Mouse (Mus musculus): ENCODE data around the gene Tspan10. TPM values are rescaled to one million over a fixed set of nuclear protein-coding genes. Genes with fewer than 3 reads are reported as not detected.

Gene Tspan10
- polyA plus RNA-seq, 1 experiment, result 0.51 TPM

DNA sequence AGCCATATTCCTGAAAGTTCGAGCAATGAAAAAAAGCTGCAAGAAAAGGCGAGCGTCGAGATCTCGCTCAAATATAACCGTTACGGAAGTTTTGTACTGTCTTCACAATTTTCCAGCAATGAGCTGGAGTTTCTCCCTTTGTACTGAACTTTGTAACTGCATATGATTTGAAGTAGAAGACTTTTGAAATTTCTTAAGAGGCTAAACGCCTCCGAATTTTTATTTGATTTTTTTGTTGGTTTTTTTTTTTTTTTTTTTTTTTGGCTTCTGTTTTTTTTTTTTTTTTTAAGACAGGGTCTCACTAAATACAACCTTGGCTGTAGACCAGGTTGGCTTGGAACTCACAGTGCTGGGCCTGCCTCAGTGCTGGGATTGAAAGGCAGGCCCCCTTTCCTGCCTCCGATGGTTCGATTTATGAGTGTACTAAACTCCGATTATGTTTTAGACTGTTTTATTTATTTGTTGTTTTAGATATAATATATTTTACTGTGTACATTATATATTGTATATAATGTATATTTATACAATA is 4.5 kb upstream of the Tspan10 start:
- Histone ChIP-seq H3K4me1 (ENCODE audit: control insufficient read depth, insufficient read depth, low read length) (no peaks in the 10 kb centered on the region), H3K4me3 (ENCODE audit: control insufficient read depth, low read depth, low read length) (peak overlapping the region; percentile 84), H3K27ac (ENCODE audit: control insufficient read depth, insufficient read depth, low read depth, low read length) (no peak overlapping the region), H3K36me3 (ENCODE audit: control insufficient read depth, insufficient read depth, low read length) (no peaks in the 10 kb centered on the region), H3K27me3 (ENCODE audit: control insufficient read depth, insufficient read depth, low read length) (no peaks in the 10 kb centered on the region)
- TF ChIP-seq POLR2A (IDR thresholded peaks at IDR 0.05; ENCODE audit: control insufficient read depth, low read depth, low read length), result no peak
- no peak for TF ChIP-seq CTCF (IDR thresholded peaks at IDR 0.05; ENCODE audit: control insufficient read depth, insufficient read depth, insufficient replicate concordance, low read depth, low read length)

DNA sequence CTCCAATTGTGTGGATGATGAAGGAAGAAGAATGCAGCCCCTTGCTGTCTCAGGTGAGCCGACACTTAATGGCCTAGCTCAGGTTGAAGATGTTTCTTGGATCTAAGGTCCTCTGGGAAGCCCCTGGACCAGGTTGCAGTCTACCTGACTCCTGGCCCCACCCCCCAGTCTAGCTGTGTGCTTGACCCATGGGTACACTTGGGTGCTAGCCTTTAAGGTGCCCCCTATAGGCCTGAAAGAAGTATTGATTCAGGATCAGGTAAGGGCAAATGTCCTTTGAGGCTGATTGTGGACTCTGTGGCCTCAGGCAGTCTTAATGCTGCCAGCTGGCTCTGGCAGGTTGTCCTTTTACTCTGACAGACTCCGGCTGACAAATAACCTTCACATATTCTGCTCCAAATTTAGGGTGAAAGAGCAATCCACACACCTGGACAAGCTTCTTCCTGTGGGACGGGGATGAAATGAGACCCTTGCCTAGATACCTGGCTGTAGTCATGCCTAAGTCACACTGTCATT is 379 bp downstream of the Tspan10 start:
- H3K4me3 ChIP-seq (ENCODE audit: control insufficient read depth, low read depth, low read length), result no peak overlapping the region

DNA sequence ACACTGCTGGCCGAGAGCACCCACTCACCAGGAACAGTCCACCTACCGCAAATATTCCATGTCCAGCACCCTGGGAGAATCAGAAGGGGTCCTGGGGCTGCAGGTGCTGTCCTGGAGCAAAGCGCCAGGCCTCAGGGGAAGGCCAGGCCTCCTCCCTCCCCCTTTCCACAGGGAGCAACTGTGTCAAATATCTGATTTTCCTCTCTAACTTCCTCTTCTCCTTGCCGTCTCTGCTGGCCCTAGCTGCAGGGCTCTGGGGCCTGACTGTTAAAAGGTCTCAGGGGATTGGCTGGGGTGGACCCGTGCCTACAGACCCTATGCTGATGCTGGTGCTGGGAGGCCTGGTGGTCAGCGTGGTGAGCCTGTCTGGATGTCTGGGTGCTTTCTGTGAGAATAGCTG is 1.7 kb downstream of the Tspan10 start:
- H3K27me3 ChIP-seq (ENCODE audit: control insufficient read depth, insufficient read depth, low read length), result no peaks in the 10 kb centered on the region
- H3K27ac ChIP-seq (ENCODE audit: control insufficient read depth, insufficient read depth, low read depth, low read length), result no peak overlapping the region
- TF ChIP-seq CTCF (IDR thresholded peaks at IDR 0.05; ENCODE audit: control insufficient read depth, insufficient read depth, insufficient replicate concordance, low read depth, low read length) (no peak), POLR2A (IDR thresholded peaks at IDR 0.05; ENCODE audit: control insufficient read depth, low read depth, low read length) (no peak)
- H3K4me1 ChIP-seq (ENCODE audit: control insufficient read depth, insufficient read depth, low read length), result no peaks in the 10 kb centered on the region
- no peak overlapping the region for H3K4me3 ChIP-seq (ENCODE audit: control insufficient read depth, low read depth, low read length)
- H3K36me3 ChIP-seq (ENCODE audit: control insufficient read depth, insufficient read depth, low read length), result no peaks in the 10 kb centered on the region

More for the DNA sequence above, 379 bp downstream of the Tspan10 start:
- no peaks in the 10 kb centered on the region for H3K27me3 ChIP-seq (ENCODE audit: control insufficient read depth, insufficient read depth, low read length)
- TF ChIP-seq POLR2A (IDR thresholded peaks at IDR 0.05; ENCODE audit: control insufficient read depth, low read depth, low read length), result no peak
- no peak for TF ChIP-seq CTCF (IDR thresholded peaks at IDR 0.05; ENCODE audit: control insufficient read depth, insufficient read depth, insufficient replicate concordance, low read depth, low read length)
- H3K4me1 ChIP-seq (ENCODE audit: control insufficient read depth, insufficient read depth, low read length), result no peaks in the 10 kb centered on the region
- H3K36me3 ChIP-seq (ENCODE audit: control insufficient read depth, insufficient read depth, low read length), result no peaks in the 10 kb centered on the region
- H3K27ac ChIP-seq (ENCODE audit: control insufficient read depth, insufficient read depth, low read depth, low read length), result no peak overlapping the region

DNA sequence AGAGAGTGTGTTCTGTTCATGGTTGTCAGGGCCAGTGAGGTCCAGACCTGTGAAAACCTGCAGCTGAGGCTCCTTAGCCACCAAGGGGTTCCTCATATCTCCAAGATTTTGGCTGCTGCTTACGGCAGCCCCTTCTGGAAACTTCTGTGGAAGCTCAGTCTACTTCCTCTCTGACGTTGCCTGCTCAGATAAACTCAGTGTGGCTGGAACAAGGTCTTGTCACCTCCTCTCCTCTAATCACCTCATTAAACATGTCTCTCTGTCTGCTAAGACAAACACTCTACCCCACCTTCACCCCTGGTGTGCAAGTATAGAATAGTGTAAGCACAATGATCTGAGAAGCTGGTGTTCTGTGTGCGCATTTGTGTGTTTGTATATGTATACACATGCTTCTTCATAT is 3.0 kb downstream of the Tspan10 start:
- no peak for TF ChIP-seq POLR2A (IDR thresholded peaks at IDR 0.05; ENCODE audit: control insufficient read depth, low read depth, low read length)
- H3K4me1 ChIP-seq (ENCODE audit: control insufficient read depth, insufficient read depth, low read length), result no peaks in the 10 kb centered on the region

DNA sequence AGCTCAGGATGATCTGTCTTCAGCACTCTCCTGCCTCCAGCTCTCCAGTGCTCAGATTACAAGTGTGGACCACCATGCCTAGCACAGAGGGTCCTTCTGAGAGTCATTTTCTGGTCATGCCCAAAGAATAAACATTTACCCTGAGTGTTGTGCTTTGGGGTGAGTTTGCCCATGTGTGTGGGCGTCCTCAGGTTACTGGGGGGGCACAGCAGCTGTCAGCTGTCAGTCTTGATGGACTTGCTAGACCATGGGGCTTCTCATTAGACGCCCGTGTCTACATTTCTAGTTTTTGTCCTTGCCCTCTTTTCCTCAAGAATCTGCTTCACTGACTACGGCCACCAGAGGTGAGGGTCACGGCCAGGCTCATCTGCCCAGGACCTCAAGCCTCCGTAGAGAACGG is 4.7 kb downstream of the Tspan10 start:
- Histone ChIP-seq H3K4me3 (ENCODE audit: control insufficient read depth, low read depth, low read length) (no peak overlapping the region), H3K4me1 (ENCODE audit: control insufficient read depth, insufficient read depth, low read length) (no peaks in the 10 kb centered on the region), H3K36me3 (ENCODE audit: control insufficient read depth, insufficient read depth, low read length) (no peaks in the 10 kb centered on the region), H3K27ac (ENCODE audit: control insufficient read depth, insufficient read depth, low read depth, low read length) (no peak overlapping the region), H3K27me3 (ENCODE audit: control insufficient read depth, insufficient read depth, low read length) (no peaks in the 10 kb centered on the region)
- TF ChIP-seq CTCF (IDR thresholded peaks at IDR 0.05; ENCODE audit: control insufficient read depth, insufficient read depth, insufficient replicate concordance, low read depth, low read length) (no peak), POLR2A (IDR thresholded peaks at IDR 0.05; ENCODE audit: control insufficient read depth, low read depth, low read length) (no peak)

More for the DNA sequence above, 3.0 kb downstream of the Tspan10 start:
- H3K36me3 ChIP-seq (ENCODE audit: control insufficient read depth, insufficient read depth, low read length), result no peaks in the 10 kb centered on the region
- H3K27me3 ChIP-seq (ENCODE audit: control insufficient read depth, insufficient read depth, low read length), result no peaks in the 10 kb centered on the region
- no peak overlapping the region for H3K4me3 ChIP-seq (ENCODE audit: control insufficient read depth, low read depth, low read length)
- no peak overlapping the region for H3K27ac ChIP-seq (ENCODE audit: control insufficient read depth, insufficient read depth, low read depth, low read length)

DNA sequence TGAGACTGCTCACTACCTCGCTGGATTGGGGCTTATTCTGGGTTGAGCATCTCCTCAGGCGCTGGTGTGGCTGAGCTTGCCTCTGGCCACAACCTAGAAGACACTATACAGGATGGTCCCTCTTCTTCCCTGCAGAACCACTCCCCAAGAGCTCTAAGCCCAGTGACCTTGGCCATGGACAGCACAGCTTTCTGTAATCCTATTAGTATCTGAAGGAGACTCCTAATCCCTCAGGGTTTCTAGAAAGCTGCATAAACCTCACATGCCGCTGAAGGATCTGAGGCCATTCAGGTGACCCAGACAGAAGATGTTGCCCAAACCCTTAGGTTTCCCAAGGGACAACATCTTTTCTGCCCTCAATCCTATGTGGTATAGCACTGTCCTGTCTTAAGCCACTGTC is 9.8 kb downstream of the Tspan10 start:
- no peaks in the 10 kb centered on the region for H3K36me3 ChIP-seq (ENCODE audit: control insufficient read depth, insufficient read depth, low read length)

DNA sequence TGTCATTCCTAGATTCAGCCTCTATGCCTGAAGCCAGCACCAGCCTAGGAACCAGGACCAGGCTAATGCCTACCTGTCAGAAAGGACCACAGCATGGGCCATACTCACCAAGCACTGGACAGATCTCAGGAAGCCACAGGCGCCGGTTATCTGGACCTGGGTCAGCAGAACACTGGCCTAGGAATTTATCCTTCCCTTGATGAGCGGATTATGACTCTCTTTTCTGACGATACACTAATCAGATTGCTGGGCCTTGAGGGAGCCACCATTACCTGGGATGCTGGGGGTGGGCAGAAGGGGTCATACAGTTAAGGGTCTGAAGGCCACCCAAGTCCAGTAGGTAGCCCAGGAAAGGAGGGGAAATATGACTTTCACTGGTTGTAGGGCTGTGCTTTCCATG is 10.9 kb downstream of the Tspan10 start, which contains the start of gene Pde6g:
Gene Pde6g (minus strand): TSS at position 195 of the 400 bp plus-strand sequence.
- TF ChIP-seq CTCF (IDR thresholded peaks at IDR 0.05; ENCODE audit: control insufficient read depth, insufficient read depth, insufficient replicate concordance, low read depth, low read length), result no peak
- no peak for TF ChIP-seq POLR2A (IDR thresholded peaks at IDR 0.05; ENCODE audit: control insufficient read depth, low read depth, low read length)
- H3K36me3 ChIP-seq (ENCODE audit: control insufficient read depth, insufficient read depth, low read length), result no peaks in the 10 kb centered on the region
- peaks cover 1% of the 10 kb centered on the region; the same call in 1 of the 2 replicates for H3K4me1 ChIP-seq (ENCODE audit: control insufficient read depth, insufficient read depth, low read length)
- H3K4me3 ChIP-seq (ENCODE audit: control insufficient read depth, low read depth, low read length), result no peak within 1 kb of the TSS
- H3K27ac ChIP-seq (ENCODE audit: control insufficient read depth, insufficient read depth, low read depth, low read length), result no peak within 1 kb of the TSS
- H3K27me3 ChIP-seq (ENCODE audit: control insufficient read depth, insufficient read depth, low read length), result no peaks in the 10 kb centered on the region

More for the DNA sequence above, 9.8 kb downstream of the Tspan10 start:
- Histone ChIP-seq H3K27me3 (ENCODE audit: control insufficient read depth, insufficient read depth, low read length) (no peaks in the 10 kb centered on the region), H3K27ac (ENCODE audit: control insufficient read depth, insufficient read depth, low read depth, low read length) (no peak overlapping the region), H3K4me3 (ENCODE audit: control insufficient read depth, low read depth, low read length) (no peak overlapping the region), H3K4me1 (ENCODE audit: control insufficient read depth, insufficient read depth, low read length) (no peaks in the 10 kb centered on the region)
- TF ChIP-seq POLR2A (IDR thresholded peaks at IDR 0.05; ENCODE audit: control insufficient read depth, low read depth, low read length), result no peak
- no peak for TF ChIP-seq CTCF (IDR thresholded peaks at IDR 0.05; ENCODE audit: control insufficient read depth, insufficient read depth, insufficient replicate concordance, low read depth, low read length)

All from testis, adult 2 months (tissue).